Mouse (Mus musculus) lung, embryonic 15.5 days (tissue): ENCODE measurements around the gene Cfap20. TPM values are rescaled to one million over a fixed set of nuclear protein-coding genes. Genes with fewer than 3 reads are reported as not detected.

Experiments
- polyA plus RNA-seq: library from polyadenylated mRNA; unstranded; fragments of >200 nt; fragmentation: Nextera tagmentation; extraction: Ambion mirVana; gene quantifications from 2 replicates; pipeline ENCODE4 v1.2.1, GENCODE M21; 2015

Gene Cfap20
- polyA plus RNA-seq, 1 experiment from 2014 or later: 150 TPM

Other genes with a start within 250 kb of the Cfap20 start
- gene Kifc3, start 232.1 kb downstream of the Cfap20 start, polyA plus RNA-seq: 22.7 and 27.0 TPM in 2 replicates
- 0.25 and 0.99 TPM in 2 replicates for gene Cngb1, start 128.3 kb downstream of the Cfap20 start, polyA plus RNA-seq
- 0.63 and 0.64 TPM in 2 replicates for gene Tepp, start 124.3 kb downstream of the Cfap20 start, polyA plus RNA-seq
- gene Zfp319, start 102.9 kb downstream of the Cfap20 start, polyA plus RNA-seq: 8.2 and 9.4 TPM in 2 replicates
- gene Usb1, start 102.6 kb downstream of the Cfap20 start, polyA plus RNA-seq: 39.6 and 40.4 TPM in 2 replicates
- gene Mmp15, start 82.6 kb downstream of the Cfap20 start, polyA plus RNA-seq: 18.1 and 20.4 TPM in 2 replicates
- gene Csnk2a2, start 55.2 kb upstream of the Cfap20 start, polyA plus RNA-seq: 9.6 and 11.3 TPM in 2 replicates
- gene Ccdc113, start 99.2 kb upstream of the Cfap20 start, polyA plus RNA-seq: 2.7 and 3.0 TPM in 2 replicates
- gene Prss54, start 141.5 kb upstream of the Cfap20 start, polyA plus RNA-seq: not detected in 2 replicates
- gene Gins3, start 198.6 kb upstream of the Cfap20 start, polyA plus RNA-seq: 23.6 and 25.3 TPM in 2 replicates
- gene Ndrg4, start 242.1 kb upstream of the Cfap20 start, polyA plus RNA-seq: 18.5 and 20.4 TPM in 2 replicates